Mouse (Mus musculus): ENCODE data around the gene Trim46. TPM values are rescaled to one million over a fixed set of nuclear protein-coding genes. Genes with fewer than 3 reads are reported as not detected.

Trim46 gene
- total and polyA plus RNA-seq, 3 experiments: 0.76 to 10.1 (median 2.7) TPM

DNA sequence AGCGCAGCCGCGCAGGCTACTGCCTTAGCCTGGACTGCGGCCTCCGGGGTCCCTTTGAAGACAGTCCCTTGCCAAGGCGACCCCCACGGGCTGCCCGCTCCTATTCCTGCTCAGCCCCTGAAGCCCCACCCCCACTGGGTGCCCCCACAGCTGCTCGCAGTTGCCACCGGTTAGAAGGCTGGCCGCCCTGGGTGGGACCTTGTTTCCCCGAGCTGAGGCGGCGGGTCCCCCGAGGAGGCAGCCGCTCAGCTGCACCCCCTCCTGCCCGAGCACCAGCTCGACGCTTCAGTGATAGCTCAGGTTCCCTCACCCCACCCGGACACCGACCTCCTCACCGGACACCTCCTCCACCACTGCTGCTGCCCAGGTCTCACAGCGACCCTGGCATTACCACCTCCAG lies 58.9 kb downstream of the Trim46 start:
- DNase-seq (ENCODE audit: low spot score) (no peak), ATAC-seq (ENCODE audit: extremely low read depth, insufficient number of reproducible peaks, low FRiP score, poor library complexity, severe bottlenecking) (no peak)
- H3K27me3 ChIP-seq (ENCODE audit: insufficient read depth, low read length): no peaks in the 10 kb centered on the region; the same call in 1 of the 2 replicates
- peaks cover 60% of the 10 kb centered on the region for H3K36me3 ChIP-seq (replicated peaks)
- H3K4me1 ChIP-seq (ENCODE audit: insufficient read depth, low read depth, low read length): peaks cover 29% of the 10 kb centered on the region
- no peaks in the 10 kb centered on the region for H3K9me3 ChIP-seq (replicated peaks)
- no peak for TF ChIP-seq GATA2 (IDR thresholded peaks at IDR 0.05; ENCODE audit: borderline replicate concordance, low read depth, low read length)
- TF ChIP-seq TAL1 (conservative IDR thresholded peaks at IDR 0.05; ENCODE audit: low read depth, low read length): no peak
- no peak for TF ChIP-seq CTCF (IDR thresholded peaks at IDR 0.05; ENCODE audit: low read depth, low read length)
- no peak for TF ChIP-seq POLR2AphosphoS5 (IDR thresholded peaks at IDR 0.05; ENCODE audit: insufficient replicate concordance, low read depth, low read length)
- TF ChIP-seq GATA1 (IDR thresholded peaks at IDR 0.05; ENCODE audit: borderline replicate concordance, low read length): no peak
- no peak overlapping the region for H3K4me3 ChIP-seq (ENCODE audit: low read depth, low read length)

Other genes with a start within 250 kb of the Trim46 start
Only the 20 nearest of the 29 such genes appear.
- gene Gm43738, start 145.2 kb downstream of the Trim46 start, total RNA-seq (2014; fragmentation: Nextera tagmentation): not detected in 2 replicates
- gene Gm43738, start 145.2 kb downstream of the Trim46 start, total RNA-seq (2017): not detected in 2 replicates
- 1.6 and 4.3 TPM in 2 replicates for gene Gm43738, start 145.2 kb downstream of the Trim46 start, polyA plus RNA-seq (2012)
- gene Fdps, start 144.3 kb downstream of the Trim46 start, total RNA-seq (2014; fragmentation: Nextera tagmentation): 59.4 and 73.1 TPM in 2 replicates
- 481 and 571 TPM in 2 replicates for gene Fdps, start 144.3 kb downstream of the Trim46 start, total RNA-seq (2017)
- gene Fdps, start 144.3 kb downstream of the Trim46 start, polyA plus RNA-seq (2012): 11.2 and 22.5 TPM in 2 replicates
- 36.9 and 51.2 TPM in 2 replicates for gene Pklr, start 110.2 kb downstream of the Trim46 start, total RNA-seq (2014; fragmentation: Nextera tagmentation)
- 22.9 and 31.8 TPM in 2 replicates for gene Pklr, start 110.2 kb downstream of the Trim46 start, total RNA-seq (2017)
- 37.7 and 80.3 TPM in 2 replicates for gene Pklr, start 110.2 kb downstream of the Trim46 start, polyA plus RNA-seq (2012)
- gene Hcn3, start 86.1 kb downstream of the Trim46 start, total RNA-seq (2014; fragmentation: Nextera tagmentation): 0.53 TPM in 1 of 2 replicates, not detected in the other
- gene Hcn3, start 86.1 kb downstream of the Trim46 start, total RNA-seq (2017): 0.27 and 0.41 TPM in 2 replicates
- 0.85 and 1.0 TPM in 2 replicates for gene Hcn3, start 86.1 kb downstream of the Trim46 start, polyA plus RNA-seq (2012)
- gene Clk2, start 81.5 kb downstream of the Trim46 start, total RNA-seq (2014; fragmentation: Nextera tagmentation): 130 and 131 TPM in 2 replicates
- gene Clk2, start 81.5 kb downstream of the Trim46 start, total RNA-seq (2017): 78.9 and 80.9 TPM in 2 replicates
- gene Clk2, start 81.5 kb downstream of the Trim46 start, polyA plus RNA-seq (2012): 72.3 and 73.3 TPM in 2 replicates
- gene Scamp3, start 68.8 kb downstream of the Trim46 start, total RNA-seq (2014; fragmentation: Nextera tagmentation): 123 and 135 TPM in 2 replicates
- 32.9 and 35.1 TPM in 2 replicates for gene Scamp3, start 68.8 kb downstream of the Trim46 start, total RNA-seq (2017)
- 168 and 234 TPM in 2 replicates for gene Scamp3, start 68.8 kb downstream of the Trim46 start, polyA plus RNA-seq (2012)
- gene Fam189b, start 63.2 kb downstream of the Trim46 start, total RNA-seq (2014; fragmentation: Nextera tagmentation): 2.2 and 3.5 TPM in 2 replicates
- 1.1 TPM in 2 replicates for gene Fam189b, start 63.2 kb downstream of the Trim46 start, total RNA-seq (2017)
- 11.9 and 14.8 TPM in 2 replicates for gene Fam189b, start 63.2 kb downstream of the Trim46 start, polyA plus RNA-seq (2012)
- gene Gba, start 43.4 kb downstream of the Trim46 start, total RNA-seq (2014; fragmentation: Nextera tagmentation): 30.1 and 36.1 TPM in 2 replicates
- 69.6 and 72.4 TPM in 2 replicates for gene Gba, start 43.4 kb downstream of the Trim46 start, total RNA-seq (2017)
- 3.0 and 6.0 TPM in 2 replicates for gene Gba, start 43.4 kb downstream of the Trim46 start, polyA plus RNA-seq (2012)
- gene Thbs3, start 31.1 kb downstream of the Trim46 start, total RNA-seq (2014; fragmentation: Nextera tagmentation): 1.5 and 2.4 TPM in 2 replicates
- 3.1 and 3.4 TPM in 2 replicates for gene Thbs3, start 31.1 kb downstream of the Trim46 start, total RNA-seq (2017)
- gene Thbs3, start 31.1 kb downstream of the Trim46 start, polyA plus RNA-seq (2012): 0.49 and 0.67 TPM in 2 replicates
- 42.6 and 54.5 TPM in 2 replicates for gene Mtx1, start 19.2 kb downstream of the Trim46 start, total RNA-seq (2014; fragmentation: Nextera tagmentation)
- gene Mtx1, start 19.2 kb downstream of the Trim46 start, total RNA-seq (2017): 82.5 and 100 TPM in 2 replicates
- gene Mtx1, start 19.2 kb downstream of the Trim46 start, polyA plus RNA-seq (2012): 311 and 404 TPM in 2 replicates
- 0.34 TPM in 1 of 2 replicates, not detected in the other for gene Muc1, start 17.3 kb downstream of the Trim46 start, total RNA-seq (2014; fragmentation: Nextera tagmentation)
- gene Muc1, start 17.3 kb downstream of the Trim46 start, total RNA-seq (2017): 0.06 and 0.16 TPM in 2 replicates
- gene Muc1, start 17.3 kb downstream of the Trim46 start, polyA plus RNA-seq (2012): not detected in 2 replicates
- gene Krtcap2, start 343 bp downstream of the Trim46 start, total RNA-seq (2014; fragmentation: Nextera tagmentation): 105 and 132 TPM in 2 replicates
- 86.4 and 106 TPM in 2 replicates for gene Krtcap2, start 343 bp downstream of the Trim46 start, total RNA-seq (2017)
- gene Krtcap2, start 343 bp downstream of the Trim46 start, polyA plus RNA-seq (2012): 145 and 167 TPM in 2 replicates
- gene Dpm3, start 13.0 kb upstream of the Trim46 start, total RNA-seq (2014; fragmentation: Nextera tagmentation): 13.2 and 13.5 TPM in 2 replicates
- gene Dpm3, start 13.0 kb upstream of the Trim46 start, total RNA-seq (2017): 47.7 and 54.5 TPM in 2 replicates
- 178 and 207 TPM in 2 replicates for gene Dpm3, start 13.0 kb upstream of the Trim46 start, polyA plus RNA-seq (2012)
- gene Slc50a1, start 24.3 kb upstream of the Trim46 start, total RNA-seq (2014; fragmentation: Nextera tagmentation): not detected in 2 replicates
- gene Slc50a1, start 24.3 kb upstream of the Trim46 start, total RNA-seq (2017): 0.66 TPM in 1 of 2 replicates, not detected in the other
- not detected in 2 replicates for gene Slc50a1, start 24.3 kb upstream of the Trim46 start, polyA plus RNA-seq (2012)
- gene Efna1, start 34.8 kb upstream of the Trim46 start, total RNA-seq (2014; fragmentation: Nextera tagmentation): not detected in 2 replicates
- 0.05 and 0.12 TPM in 2 replicates for gene Efna1, start 34.8 kb upstream of the Trim46 start, total RNA-seq (2017)
- gene Efna1, start 34.8 kb upstream of the Trim46 start, polyA plus RNA-seq (2012): not detected in 2 replicates
- not detected in 2 replicates for gene Efna3, start 76.7 kb upstream of the Trim46 start, total RNA-seq (2014; fragmentation: Nextera tagmentation)
- 0.06 TPM in 1 of 2 replicates, not detected in the other for gene Efna3, start 76.7 kb upstream of the Trim46 start, total RNA-seq (2017)
- not detected in 2 replicates for gene Efna3, start 76.7 kb upstream of the Trim46 start, polyA plus RNA-seq (2012)
- gene Efna4, start 91.7 kb upstream of the Trim46 start, total RNA-seq (2014; fragmentation: Nextera tagmentation): not detected in 2 replicates
- gene Efna4, start 91.7 kb upstream of the Trim46 start, total RNA-seq (2017): 0.12 TPM in 1 of 2 replicates, not detected in the other
- gene Efna4, start 91.7 kb upstream of the Trim46 start, polyA plus RNA-seq (2012): not detected in 2 replicates
- not detected in 2 replicates for gene Adam15, start 103.7 kb upstream of the Trim46 start, total RNA-seq (2014; fragmentation: Nextera tagmentation)
- 0.17 and 1.4 TPM in 2 replicates for gene Adam15, start 103.7 kb upstream of the Trim46 start, total RNA-seq (2017)
- 0.05 and 0.10 TPM in 2 replicates for gene Adam15, start 103.7 kb upstream of the Trim46 start, polyA plus RNA-seq (2012)
- not detected in 2 replicates for gene Dcst2, start 115.7 kb upstream of the Trim46 start, total RNA-seq (2014; fragmentation: Nextera tagmentation)
- not detected in 2 replicates for gene Dcst2, start 115.7 kb upstream of the Trim46 start, total RNA-seq (2017)
- gene Dcst2, start 115.7 kb upstream of the Trim46 start, polyA plus RNA-seq (2012): not detected in 2 replicates
- not detected in 2 replicates for gene Dcst1, start 118.9 kb upstream of the Trim46 start, total RNA-seq (2014; fragmentation: Nextera tagmentation)
- gene Dcst1, start 118.9 kb upstream of the Trim46 start, total RNA-seq (2017): 0.06 and 0.22 TPM in 2 replicates
- gene Dcst1, start 118.9 kb upstream of the Trim46 start, polyA plus RNA-seq (2012): not detected in 2 replicates

Measured in G1E (cell line).